Mouse (Mus musculus) mesoderm, embryonic 11.5 days (tissue): Measurements from ENCODE around the gene Larp7.

ENCODE experiments used
- DNase-seq: peaks from one replicate; pipeline ENCODE4 v3.0.0-alpha.2; 2012; ENCODE audit warnings: low read depth, low spot score

The Larp7 gene

DNA sequence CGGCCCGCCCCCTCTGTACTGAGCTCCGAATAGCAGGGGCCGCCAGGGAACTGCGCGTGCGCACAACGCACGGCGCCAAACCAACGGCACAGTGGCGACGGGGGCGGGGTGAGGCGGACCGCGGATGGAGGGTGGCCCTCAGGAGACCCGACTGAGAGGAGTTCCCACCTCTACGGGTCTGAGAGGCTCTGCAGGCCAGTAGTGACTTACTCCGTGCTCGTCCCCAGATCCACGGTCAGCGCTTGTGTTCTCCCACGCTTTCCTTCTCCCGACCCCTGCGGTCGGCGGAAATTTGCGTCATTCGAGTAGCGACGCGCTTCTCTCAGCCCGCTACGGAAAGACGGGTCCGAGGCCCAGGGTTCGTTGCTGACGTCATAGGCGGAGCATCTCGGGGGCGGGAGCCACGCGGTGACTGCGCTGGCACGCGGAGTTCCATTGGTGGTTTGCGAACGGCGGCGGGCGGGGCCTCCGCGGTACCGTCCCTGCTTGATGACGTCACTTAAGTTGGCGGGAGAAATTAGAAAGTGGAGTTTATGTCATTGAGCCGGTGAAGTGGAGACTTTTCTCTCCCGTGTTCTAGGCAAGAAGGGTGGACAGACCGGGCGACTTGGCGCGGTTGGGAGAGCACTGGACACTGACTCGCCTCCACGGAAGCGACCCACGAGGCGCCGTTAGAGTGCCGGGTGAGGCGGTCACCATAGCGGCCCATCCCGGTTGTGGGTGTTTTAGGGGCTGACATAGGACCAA, at the start of gene Larp7, which contains the start of gene Zgrf1:
TSS of gene Larp7 (minus strand) at position 377 of the 747 bp plus-strand sequence.
TSS of gene Zgrf1 (plus strand) at position 517 of the 747 bp plus-strand sequence.
- peak; percentile 99 for DNase-seq

DNA sequence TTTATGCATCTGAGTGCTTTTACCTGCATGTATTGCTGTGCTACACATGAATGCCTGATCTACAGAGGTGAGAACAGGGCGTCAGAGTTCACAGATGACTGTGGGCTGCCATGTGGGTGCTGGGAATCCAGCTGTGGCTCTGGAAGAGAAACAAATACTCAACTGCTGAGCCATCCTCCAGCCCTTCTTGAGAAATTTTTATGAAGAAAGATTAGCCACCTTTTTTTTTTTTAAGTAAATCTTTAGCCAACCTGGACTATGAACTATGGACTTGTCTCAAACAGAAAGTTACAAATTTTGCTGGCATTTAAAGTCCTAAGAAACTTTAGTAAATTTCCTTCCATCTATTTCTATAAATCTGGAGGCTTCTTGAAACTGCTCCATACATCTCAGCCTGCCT, 44.0 kb upstream of the Larp7 start:
- DNase-seq, result no peak

DNA sequence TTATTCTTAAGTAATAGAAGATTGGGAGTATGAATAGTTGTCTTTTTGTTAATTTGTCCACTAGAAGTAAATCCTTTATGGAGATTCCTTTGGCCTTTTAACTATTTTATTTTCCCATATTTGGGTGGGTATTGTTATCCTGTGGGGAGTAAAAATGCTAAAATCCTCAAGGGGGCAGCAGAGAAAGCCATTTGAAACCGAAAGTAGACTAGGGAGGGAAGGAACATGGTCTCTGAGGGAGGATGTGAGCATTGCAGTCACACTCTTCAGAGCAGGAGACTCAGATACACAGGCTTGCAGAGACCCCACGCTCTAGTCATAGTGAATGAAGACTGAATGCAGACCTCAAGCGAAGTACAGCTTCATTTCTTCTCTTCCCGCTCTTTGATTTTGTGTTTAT, 19.4 kb upstream of the Larp7 start:
- peak; percentile 54 for DNase-seq

DNA sequence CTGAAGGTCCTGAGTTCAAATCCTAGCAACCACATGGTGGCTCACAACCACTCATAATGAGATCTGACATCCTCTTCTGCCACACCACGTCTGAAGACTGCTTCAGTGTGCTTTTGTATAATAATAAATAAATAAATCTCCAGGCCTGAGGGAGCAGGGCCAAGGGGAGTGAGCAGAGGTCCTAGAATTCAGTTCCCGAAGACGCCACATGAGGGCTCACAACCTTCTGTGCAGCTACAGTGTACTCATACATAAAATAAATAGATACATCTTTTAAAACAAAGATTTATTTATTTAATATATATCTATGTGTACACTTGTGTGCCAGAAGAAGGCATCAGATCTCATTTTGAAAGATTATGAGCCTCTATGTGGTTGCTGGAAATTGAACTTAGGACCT, 12.0 kb upstream of the Larp7 start:
- DNase-seq, result no peak

DNA sequence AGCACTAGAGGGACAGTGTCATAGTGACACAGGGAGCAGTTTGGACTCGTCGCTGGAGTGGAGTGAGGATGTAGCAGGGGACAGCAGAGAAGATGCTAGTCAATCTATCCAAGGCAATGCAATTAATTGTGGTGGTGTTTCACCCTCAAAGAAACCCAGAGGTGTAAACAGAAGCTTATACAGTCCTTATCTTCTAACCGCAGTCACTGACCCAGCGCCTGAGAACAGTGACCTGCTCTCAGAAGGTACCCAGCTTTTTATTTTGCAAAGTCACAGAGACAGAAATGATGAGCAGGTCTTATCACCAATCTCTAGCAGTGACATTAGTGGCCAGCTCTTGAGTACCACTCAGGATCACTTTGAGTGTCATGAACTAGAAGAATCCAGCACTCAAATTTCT, 9.8 kb upstream of the Larp7 start:
- no peak for DNase-seq

DNA sequence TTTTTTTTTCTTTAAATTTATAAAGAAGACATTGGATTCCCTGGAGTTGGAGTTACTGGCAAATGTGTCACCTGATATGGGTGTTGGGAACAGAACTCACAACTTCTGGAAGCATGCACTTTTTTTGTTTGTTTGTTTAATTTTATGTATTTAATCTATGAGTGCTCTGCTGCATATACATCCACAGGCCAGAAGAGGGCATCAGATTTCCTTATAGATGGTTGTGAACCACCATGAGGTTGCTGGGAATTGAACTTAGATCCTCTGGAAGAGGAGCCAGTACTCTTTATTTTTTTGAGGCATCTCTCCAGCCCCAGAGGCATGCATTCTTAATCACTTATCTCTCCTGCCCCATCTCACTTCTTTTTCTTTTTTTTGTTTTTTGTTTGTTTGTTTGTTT, 5.1 kb upstream of the Larp7 start:
- no peak for DNase-seq

DNA sequence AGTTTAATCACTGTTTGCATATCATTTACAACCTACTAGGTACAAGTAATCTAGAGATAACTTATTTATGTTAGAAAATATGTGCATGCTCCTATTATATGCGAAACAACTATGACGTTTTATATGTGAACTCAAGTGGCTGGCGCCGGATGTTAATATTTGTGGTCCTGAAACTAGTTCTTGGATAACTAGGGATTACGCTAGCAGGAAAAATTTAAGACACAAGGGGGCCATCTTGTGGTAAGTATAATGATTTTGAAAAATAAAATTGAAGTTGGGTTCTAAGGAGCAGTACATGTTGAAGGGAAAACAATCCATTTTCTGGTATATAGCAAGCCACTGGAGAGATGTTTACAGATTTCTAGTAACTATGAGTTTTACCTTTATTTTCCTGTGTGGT, 1.6 kb upstream of the Larp7 start:
- DNase-seq, result no peak

DNA sequence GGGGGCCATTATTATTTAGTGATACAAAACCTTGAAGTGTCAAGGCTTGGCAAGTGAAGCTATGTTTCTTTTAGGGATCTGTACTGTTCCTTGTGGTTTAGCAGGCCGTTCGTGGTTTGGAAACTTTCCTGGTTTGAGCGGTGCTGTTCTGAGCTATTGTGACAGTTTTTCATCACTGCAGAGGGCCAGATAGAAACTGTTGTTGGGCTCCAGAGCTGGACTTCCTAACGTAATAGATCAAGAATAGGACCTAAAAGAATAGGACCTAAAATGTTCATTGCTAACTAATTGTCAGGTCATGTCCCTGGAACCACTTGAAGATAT, 533 bp upstream of the Larp7 start:
- DNase-seq, result no peak

DNA sequence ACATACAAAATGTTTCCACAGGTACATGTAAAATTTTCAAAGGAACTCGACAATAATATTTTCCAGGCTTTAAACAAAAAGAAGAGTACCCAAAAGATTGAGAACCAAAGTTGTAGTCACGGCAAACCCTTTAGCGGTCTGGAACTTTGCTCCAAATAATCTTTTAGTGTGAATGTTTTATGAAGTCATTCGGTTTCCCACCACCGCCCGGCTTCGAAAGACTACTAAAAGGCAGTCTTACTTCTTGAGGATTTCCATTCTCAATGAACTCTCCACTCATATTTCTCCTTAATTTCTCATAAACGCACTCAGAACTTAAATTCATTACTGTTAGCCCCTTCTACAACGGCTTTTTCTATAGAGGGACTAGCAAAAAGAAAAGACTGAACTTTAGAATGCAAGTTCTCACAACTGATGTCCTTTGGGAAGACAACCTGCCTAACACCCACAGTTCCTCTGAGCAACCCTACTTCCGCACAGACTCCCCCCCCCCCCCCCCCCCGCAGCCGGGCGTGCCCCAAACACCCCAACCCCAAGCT, 646 bp downstream of the Larp7 start:
- no peak for DNase-seq

DNA sequence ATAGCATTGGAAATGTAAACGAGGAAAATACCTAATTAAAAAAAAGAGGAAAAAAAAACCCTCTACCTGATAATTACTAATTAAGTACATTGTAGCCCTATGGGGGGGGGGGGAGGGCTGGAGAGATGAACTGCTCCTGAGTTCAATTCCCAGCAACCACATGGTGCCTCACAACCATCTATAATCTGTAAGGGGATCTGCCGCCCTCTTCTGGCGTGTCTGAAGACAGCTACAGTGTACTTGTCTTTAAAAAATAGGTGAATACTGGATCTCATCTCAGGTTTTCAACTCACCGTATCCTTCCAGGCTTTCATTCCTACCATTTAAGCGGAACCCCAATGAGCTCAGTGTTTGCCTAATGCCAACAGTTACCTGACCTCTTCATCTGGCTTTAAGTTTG, 5.3 kb downstream of the Larp7 start:
- peak; percentile 43 for DNase-seq

DNA sequence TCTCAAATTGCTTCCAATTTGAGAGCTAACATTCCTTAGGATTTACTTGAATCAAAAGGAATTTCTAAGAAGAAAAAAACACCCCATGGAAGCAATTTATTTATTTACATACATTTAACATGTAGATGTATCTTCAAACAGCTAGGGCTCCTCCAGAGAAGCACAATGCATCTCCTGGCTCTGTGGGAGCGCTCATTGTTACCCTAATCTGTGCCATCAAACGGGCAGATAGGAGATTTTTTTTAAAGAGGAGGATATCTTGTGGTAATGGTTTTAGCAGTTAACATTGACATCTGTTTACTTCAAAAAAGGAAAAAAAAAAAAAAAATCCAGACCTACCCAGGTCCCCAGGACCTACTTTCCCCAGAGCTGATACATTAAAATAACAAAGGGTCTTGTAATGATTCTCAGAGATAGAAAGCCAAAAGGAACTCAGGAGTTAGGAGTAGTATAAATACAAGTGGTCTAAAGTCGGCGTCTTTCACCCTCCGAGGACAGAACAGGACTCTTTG, 8.5 kb downstream of the Larp7 start:
- no peak for DNase-seq

DNA sequence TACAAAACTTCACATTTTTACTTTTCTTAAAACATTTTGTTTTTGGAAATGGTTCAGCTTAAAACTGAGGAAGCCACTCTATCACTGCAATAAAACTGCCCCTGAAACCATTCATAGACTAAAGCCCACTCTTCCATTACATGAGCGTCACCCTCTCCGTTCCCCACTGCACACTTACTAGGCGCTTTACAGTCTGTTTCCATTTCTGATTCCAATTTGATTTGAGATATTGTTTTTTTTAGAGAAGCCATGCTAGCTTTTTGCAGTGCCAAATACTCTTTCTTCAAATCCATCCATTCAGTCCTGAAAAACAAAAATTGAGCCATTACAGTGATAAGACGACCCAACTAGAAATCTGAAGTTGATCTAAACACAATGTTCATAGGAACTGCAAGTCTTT, 9.2 kb downstream of the Larp7 start:
- DNase-seq, result no peak

DNA sequence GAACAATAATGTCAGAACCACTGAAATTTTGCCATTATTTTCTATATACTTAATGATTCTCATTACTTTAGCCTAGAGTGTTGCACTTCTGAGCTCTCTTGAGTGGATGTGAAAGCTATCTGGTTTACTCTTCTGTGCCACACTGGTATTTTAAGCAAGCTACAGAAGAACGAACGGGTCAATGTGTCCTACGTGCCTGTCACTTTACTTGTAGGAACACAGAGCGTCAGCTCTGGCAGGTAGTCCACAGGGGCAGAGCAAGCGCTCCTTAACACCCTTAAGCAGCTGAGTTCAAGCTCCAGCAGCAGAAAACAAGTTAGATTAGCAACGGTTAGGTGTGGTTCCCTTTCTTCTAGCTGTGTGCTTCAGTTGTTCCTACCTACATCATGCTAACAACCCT, 14.0 kb downstream of the Larp7 start:
- DNase-seq, result no peak

DNA sequence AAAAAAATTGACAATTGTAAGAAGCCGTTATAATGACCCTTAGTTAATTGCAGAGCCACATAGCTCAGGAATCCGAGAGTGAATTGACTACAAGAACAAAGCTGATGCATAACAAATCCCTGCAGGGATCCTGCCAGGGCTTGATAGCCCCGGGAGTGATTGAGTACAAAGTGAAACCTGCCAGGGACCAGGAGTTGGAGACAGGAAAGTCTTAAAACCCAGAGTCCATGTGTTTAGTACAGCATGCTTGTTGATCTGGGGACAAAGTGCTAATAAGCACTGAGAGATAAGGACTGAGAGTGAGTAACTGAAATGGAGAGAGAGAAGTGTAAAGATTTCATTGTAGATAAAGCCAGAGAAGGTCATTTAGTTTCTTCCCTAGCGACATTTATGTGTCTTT, 22.9 kb downstream of the Larp7 start:
- no peak for DNase-seq

DNA sequence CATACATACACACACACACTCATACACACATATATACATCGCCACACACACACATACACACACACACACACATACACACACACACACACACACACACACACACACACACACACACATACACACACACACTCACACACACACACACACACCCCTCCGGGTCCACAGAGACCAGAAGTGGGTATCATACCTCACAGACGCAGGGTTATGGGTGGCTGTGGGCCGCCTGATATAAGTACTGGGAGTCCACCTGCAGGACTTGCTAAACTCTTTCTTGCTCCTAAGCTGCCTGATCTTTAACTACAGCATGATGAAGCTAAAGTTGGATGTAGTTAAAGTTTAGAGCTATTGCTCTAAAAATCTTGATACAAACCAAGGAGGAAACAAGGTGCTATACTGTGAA, 23.3 kb downstream of the Larp7 start:
- no peak for DNase-seq

DNA sequence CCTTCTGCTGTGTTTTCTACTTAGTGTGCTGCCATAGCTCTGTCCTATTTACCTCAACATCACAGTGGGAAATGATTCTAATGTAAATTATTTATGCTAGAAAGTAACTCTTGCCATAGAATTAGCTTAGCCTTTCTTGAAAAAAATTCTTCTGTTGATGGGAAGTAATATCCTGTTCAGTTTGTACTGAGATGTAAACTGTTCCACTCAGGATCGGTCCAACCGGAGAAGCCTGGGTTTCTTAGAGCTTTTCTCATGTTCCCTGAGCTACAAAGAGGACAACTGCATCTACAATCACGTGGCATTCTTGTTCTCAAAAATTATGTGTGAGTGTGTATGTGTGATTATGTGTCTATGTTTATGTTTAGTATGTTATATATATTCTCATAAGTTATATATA, 23.9 kb downstream of the Larp7 start:
- no peak for DNase-seq

DNA sequence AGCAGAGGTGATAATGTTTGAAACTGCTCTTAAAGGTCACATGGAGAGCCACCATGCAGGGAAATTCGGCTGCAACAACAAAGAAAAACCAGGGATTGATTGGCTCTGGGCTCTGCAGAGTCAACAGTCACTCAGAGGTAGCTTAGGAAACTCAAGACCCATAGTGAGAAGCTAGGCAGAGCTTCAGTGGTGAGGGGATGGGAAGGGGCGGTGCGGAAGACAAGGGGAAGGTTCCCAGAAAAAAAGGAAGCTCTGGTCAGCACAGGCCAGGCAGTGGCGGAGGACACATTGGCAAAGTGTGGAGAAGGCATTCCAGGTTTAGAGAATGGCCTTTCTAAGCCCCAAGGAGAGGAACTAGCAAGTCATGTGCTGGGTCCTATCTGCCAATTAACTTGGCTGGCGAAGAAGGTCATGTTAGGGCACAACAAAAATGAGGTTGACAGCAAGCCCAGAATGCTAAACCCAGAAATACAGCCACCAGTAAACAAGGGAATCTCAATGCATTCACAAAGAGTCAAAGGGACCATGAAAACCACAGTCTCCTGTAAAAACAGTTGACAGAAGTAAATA, 25.6 kb downstream of the Larp7 start:
- no peak for DNase-seq

DNA sequence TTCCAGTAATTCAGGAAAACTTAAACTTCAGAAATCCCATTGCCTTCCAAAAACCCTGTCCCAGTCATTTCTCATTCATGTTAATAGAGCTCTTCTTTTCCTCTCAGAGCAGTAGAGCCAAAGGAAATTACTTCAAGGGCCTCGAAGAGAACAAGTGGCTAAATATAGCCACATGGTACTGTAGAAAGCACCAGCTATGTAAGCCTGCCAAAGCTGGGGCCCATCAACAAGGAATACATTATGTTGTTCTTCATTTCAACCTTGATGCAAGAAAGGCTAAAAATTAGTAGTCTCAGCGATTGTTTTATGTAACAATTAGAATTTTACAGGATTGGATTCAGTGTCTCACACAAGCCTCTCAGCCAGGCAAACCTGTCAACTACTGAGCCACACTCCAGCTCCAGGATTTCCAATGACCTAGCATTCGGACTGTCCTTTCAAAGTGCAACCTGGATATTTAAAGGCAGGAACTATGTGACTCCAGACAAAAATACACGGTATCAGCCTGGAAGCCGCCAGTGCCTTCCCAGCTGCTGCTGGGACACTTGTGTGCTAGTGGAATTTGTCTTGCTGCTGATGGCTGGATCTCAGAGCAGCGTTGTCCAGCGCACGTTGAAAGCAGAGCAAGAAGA, 27.8 kb downstream of the Larp7 start:
- DNase-seq, result no peak

DNA sequence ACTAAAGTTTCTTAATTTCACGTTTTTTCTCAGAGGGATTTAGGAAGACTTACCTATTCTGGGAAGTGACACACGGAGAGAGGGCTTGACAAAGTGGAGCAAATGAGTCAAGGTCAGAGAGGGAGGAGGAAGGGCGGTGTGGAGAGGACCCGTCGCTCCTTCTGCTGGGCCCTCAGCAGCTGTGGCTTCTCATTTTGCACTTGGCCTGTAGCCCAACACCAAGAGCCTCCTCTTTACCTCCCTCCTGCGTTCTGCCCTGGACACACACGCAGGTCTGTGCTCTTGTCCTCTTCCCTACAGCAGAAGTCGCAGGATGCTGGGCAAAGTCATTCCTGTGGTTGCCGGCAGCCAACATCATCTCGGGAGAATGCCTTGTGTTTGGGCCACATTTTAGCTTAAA, 32.0 kb downstream of the Larp7 start:
- no peak for DNase-seq

DNA sequence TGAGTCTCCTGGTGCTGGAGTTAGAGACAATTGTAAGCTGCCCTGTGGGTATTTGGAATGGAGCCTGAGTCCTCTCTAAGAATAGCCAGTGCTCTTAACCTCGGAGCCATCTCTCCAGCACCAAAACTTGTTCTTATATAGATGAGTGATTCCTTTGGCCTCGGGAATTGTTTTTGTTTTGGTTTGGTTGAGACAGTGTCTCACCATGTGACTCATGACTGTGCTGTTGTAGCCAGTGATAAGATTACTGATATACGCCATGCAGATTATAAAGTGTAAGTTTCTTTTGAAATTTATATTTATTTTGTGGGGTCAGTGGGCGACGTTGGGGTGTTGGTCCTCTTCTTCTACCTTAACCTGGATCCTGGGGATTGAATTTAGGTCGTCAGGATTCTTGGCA, 32.8 kb downstream of the Larp7 start:
- DNase-seq, result no peak

DNA sequence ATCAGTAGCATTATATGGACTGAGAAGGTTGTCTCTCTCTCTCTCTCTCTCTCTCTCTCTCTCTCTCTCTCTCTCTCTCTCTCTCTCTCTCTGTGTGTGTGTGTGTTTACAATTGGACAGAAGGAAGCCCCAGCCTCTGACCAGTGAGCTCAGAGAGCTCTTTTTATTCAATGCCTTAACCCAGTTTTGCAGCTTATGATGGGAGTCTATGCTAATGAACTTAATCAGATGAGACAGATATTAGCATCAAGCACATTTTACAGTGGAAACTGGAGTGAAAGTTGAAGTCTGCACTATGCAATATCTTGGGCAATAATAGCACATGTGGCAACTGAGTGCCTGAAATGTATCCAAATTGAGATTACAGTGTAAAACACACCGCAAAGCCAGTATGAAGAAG, 37.9 kb downstream of the Larp7 start:
- no peak for DNase-seq

DNA sequence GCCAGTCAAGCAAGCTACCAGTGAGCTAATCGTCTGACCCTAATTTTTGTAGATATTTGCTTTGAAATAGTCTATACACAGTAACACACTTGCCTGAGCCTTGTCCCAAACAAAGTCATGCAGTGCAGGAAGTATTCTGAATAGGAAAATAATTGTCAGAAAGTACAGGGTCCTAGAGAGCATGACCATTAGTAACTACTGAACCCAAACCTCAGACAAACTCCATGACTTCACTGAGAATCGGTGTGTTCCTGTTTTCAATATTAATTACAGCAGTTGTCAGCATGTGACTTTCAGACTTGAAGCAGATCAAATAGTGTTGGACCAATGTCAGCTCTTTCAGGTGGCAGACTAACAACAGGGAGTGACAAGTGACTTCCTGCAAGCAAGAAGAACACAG, 39.5 kb downstream of the Larp7 start:
- no peak for DNase-seq

DNA sequence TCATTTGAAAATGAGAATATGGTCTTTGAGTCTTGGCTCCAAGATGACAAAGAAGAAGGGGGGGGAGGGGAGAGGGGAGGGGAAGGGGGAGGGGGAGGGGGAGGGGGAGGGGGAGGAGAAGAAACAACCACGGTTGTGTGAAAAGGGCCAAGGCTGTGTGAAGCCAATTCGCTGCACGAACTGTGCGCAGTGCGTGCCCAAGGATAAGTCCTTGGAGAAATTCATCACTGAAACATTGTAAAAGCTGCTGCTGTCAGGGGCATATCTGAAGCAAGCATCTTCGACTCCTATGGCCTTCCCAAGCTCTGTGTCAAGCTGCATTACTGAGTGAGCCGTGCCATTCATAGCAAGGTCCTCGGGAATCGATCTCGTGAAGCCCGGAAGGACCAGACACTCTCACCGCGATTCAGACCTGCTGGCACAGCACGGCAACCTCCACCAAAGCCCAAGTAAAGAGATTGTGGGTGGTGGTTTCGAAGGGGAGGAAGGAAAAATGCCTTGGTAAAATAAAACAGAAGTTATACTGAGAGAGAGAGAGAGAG, 40.3 kb downstream of the Larp7 start:
- DNase-seq, result no peak
